Comparison of ENCODE assay signal across 9 mouse cellular contexts in the genomic region with DNA sequence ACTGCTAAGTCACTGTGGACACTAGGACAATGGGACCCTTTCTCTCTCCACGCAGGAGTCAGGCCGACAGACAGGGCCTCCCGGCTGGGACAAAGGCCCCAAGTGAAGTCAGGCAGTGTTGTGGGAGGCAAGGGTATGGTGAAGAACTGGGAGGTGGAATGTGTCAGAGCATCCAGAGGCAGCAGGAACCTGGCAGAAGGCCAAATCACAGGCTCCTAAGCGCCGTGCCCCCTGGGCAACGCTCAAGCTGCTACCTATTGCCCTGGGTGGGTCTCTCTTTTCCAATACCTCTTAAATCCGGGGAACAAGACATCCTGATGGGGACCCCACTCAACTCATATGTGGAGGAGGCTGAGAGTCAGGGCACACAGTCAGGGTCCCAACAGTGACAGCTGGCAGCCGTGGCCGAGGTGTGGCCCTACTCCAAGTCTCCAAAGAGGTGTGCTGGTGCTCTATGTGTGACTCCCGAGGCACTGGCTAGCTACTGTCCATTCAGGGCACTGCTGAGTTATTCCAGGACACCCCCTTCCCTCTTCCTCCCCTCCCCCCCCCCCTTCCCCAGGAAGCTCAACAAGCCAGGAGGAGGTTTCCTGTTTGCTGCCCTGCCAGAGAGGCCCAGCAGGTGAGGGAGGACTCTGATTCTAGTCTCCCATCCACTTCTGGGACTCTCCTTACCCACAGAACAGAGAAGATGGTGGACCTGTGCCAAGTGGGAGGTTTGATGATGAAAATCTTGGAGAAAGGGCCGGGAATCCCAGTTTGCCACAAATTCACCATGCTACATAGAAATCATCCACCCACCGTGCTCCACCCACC. TPM values are rescaled to one million over a fixed set of nuclear protein-coding genes. Genes with fewer than 3 reads are reported as not detected.
DNase-seq lines count a peak whose midpoint lies in the region; ATAC-seq and TF ChIP-seq lines count a peak whose summit lies in the region.
"Had no signal": no experiment of that assay in that cellular context is flagged by ENCODE, and none has a peak within 500 bp of the region (broad histone marks: within the 10 kb centered on the region; RNA-seq: fewer than 3 reads in every experiment).

No protein-coding gene starts in this region.

- no peaks in the 10 kb centered on the region for H3K9me3 ChIP-seq in heart, embryonic 15.5 days (replicated peaks)
- no peaks in the 10 kb centered on the region for H3K9me3 ChIP-seq in limb, embryonic 14.5 days (ENCODE audit: control insufficient read depth, low read length)

- intact Hi-C loops in heart, postnatal 25 days (cut with DNase I) = loop anchor here (10.0 kb wide), 1 partner anchor 221 kb away; no protein-coding TSS in a partner anchor

- H3K9ac ChIP-seq in heart, embryonic 15.5 days = peak overlapping the region; percentile 9; the same call in 1 of the 2 replicates
- H3K9ac ChIP-seq in limb, embryonic 14.5 days (ENCODE audit: low read depth, low read length, severe bottlenecking) = no peak overlapping the region
- H3K9ac ChIP-seq: liver, embryonic 14.5 days had no signal

- WGBS in heart, embryonic 15.5 days = 22% methylated on average over 12 of the region's 12 CpGs
- 48% methylated on average over 12 of the region's 12 CpGs for WGBS in limb, embryonic 14.5 days

- no peak overlapping the region for H3K4me3 ChIP-seq in heart, embryonic 15.5 days
- no peak overlapping the region for H3K4me3 ChIP-seq in limb, embryonic 14.5 days (replicated peaks; ENCODE audit: low read length)

- ATAC-seq in heart, embryonic 15.5 days (replicated peaks; ENCODE audit: insufficient number of reproducible peaks, insufficient read depth, low FRiP score, low read depth) = no peak
- ATAC-seq in limb, embryonic 14.5 days (ENCODE audit: low FRiP score, low read depth) = no peak
- no peak for ATAC-seq in CD4-positive, CD25-positive, alpha-beta regulatory T cell, adult 4 months

- TF ChIP-seq POLR2A in limb, embryonic 14.5 days (IDR thresholded peaks at IDR 0.05; ENCODE audit: borderline replicate concordance, extremely low read depth, insufficient read depth, insufficient read length) = no peak

- peaks cover 73% of the 10 kb centered on the region for H3K4me1 ChIP-seq in heart, embryonic 15.5 days (replicated peaks)
- H3K4me1 ChIP-seq in limb, embryonic 14.5 days (ENCODE audit: control insufficient read depth, insufficient read depth, low read length) = peaks cover 49% of the 10 kb centered on the region

- H3K27me3 ChIP-seq in heart, embryonic 15.5 days = peaks cover 24% of the 10 kb centered on the region
- H3K27me3 ChIP-seq in limb, embryonic 14.5 days (ENCODE audit: control insufficient read depth, insufficient read depth, low read length) = peaks cover 12% of the 10 kb centered on the region; the same call in 1 of the 2 replicates

- peak overlapping the region; percentile 72 for H3K27ac ChIP-seq in heart, embryonic 15.5 days
- H3K27ac ChIP-seq in limb, embryonic 14.5 days (replicated peaks; ENCODE audit: low read depth, low read length) = peak overlapping the region; percentile 48; the same call in 1 of the 2 replicates
- H3K27ac ChIP-seq: liver, embryonic 14.5 days had no signal

- peak; percentile 97 for DNase-seq in heart, adult 11 months
- DNase-seq in heart, postnatal 25 days (ENCODE audit: low spot score) = no peak
- peak; percentile 61 for DNase-seq in NIH3T3 (ENCODE audit: low read depth)
- peak; percentile 44 for DNase-seq in limb, embryonic 14.5 days (ENCODE audit: low spot score)
- no peak for DNase-seq in natural killer cell, adult 2 months (ENCODE audit: low spot score in 2 of 2)
- no peak for DNase-seq in frontal cortex, postnatal 10 days (ENCODE audit: low spot score in 2 of 2)

- no peaks in the 10 kb centered on the region for H3K36me3 ChIP-seq in heart, embryonic 15.5 days
- H3K36me3 ChIP-seq in limb, embryonic 14.5 days (ENCODE audit: control insufficient read depth, insufficient read depth, low read length) = no peaks in the 10 kb centered on the region

- H3K4me2 ChIP-seq in heart, embryonic 15.5 days = peak overlapping the region; percentile 70; the same call in 1 of the 2 replicates
- H3K4me2 ChIP-seq in limb, embryonic 14.5 days (replicated peaks; ENCODE audit: low read depth, low read length, severe bottlenecking) = no peak overlapping the region

RNA-seq across cellular contexts. Expression of gene Bcan, which starts 14.3 kb away (rescaled TPM):
- under 1 TPM; 0.14 to 0.26 TPM for total RNA-seq in heart, postnatal 25 days (2021)
- polyA plus RNA-seq in heart, embryonic 15.5 days (2015; fragmentation: Nextera tagmentation; extraction: Ambion mirVana) = 0.24 and 0.34 TPM in 2 replicates
- 1.6 and 1.8 TPM in 2 replicates for polyA plus RNA-seq in limb, embryonic 14.5 days (2012; rRNA removed)
- 0.39 and 0.41 TPM in 2 replicates for polyA plus RNA-seq in limb, embryonic 14.5 days (2014; fragmentation: Nextera tagmentation; extraction: Ambion mirVana)
- not detected for polyA plus RNA-seq in CD4-positive, CD25-positive, alpha-beta regulatory T cell, adult 4 months (2017; shearing (Covaris generic))
- polyA plus RNA-seq: liver, embryonic 14.5 days had no signal

RNA-seq across cellular contexts. Expression of gene Nes, which starts 14.8 kb away (rescaled TPM):
- 10 to 100 TPM; 20.9 to 25.1 TPM for total RNA-seq in heart, postnatal 25 days (2021)
- 14.8 and 16.1 TPM in 2 replicates for polyA plus RNA-seq in heart, embryonic 15.5 days (2015; fragmentation: Nextera tagmentation; extraction: Ambion mirVana)
- 28.4 and 36.0 TPM in 2 replicates for polyA plus RNA-seq in limb, embryonic 14.5 days (2012; rRNA removed)
- 24.5 and 28.7 TPM in 2 replicates for polyA plus RNA-seq in limb, embryonic 14.5 days (2014; fragmentation: Nextera tagmentation; extraction: Ambion mirVana)
- polyA plus RNA-seq in CD4-positive, CD25-positive, alpha-beta regulatory T cell, adult 4 months (2017; shearing (Covaris generic)) = not detected

RNA-seq across cellular contexts. Expression of gene Crabp2, which starts 37.2 kb away (rescaled TPM):
- total RNA-seq in heart, postnatal 25 days (2021) = not detected
- polyA plus RNA-seq in heart, embryonic 15.5 days (2015; fragmentation: Nextera tagmentation; extraction: Ambion mirVana) = 4.1 and 20.1 TPM in 2 replicates
- polyA plus RNA-seq in limb, embryonic 14.5 days (2012; rRNA removed) = 176 and 192 TPM in 2 replicates
- 267 and 331 TPM in 2 replicates for polyA plus RNA-seq in limb, embryonic 14.5 days (2014; fragmentation: Nextera tagmentation; extraction: Ambion mirVana)
- not detected for polyA plus RNA-seq in CD4-positive, CD25-positive, alpha-beta regulatory T cell, adult 4 months (2017; shearing (Covaris generic))

RNA-seq across cellular contexts. Expression of gene Hapln2, which starts 41.7 kb away (rescaled TPM):
- total RNA-seq in heart, postnatal 25 days (2021) = not detected
- 0.15 TPM in 1 of 2 replicates, not detected in the other for polyA plus RNA-seq in heart, embryonic 15.5 days (2015; fragmentation: Nextera tagmentation; extraction: Ambion mirVana)
- 0.29 and 0.63 TPM in 2 replicates for polyA plus RNA-seq in limb, embryonic 14.5 days (2012; rRNA removed)
- 0.15 and 0.22 TPM in 2 replicates for polyA plus RNA-seq in limb, embryonic 14.5 days (2014; fragmentation: Nextera tagmentation; extraction: Ambion mirVana)
- under 1 TPM in 1 of 2 experiments, not detected in 1; 0.17 TPM for polyA plus RNA-seq in CD4-positive, CD25-positive, alpha-beta regulatory T cell, adult 4 months (2017; shearing (Covaris generic))
- polyA plus RNA-seq: liver, embryonic 14.5 days had no signal

RNA-seq across cellular contexts. Expression of gene Rrnad1, which starts 55.2 kb away (rescaled TPM):
- 1 to 10 TPM; 6.0 to 6.1 TPM for total RNA-seq in heart, postnatal 25 days (2021)
- polyA plus RNA-seq in heart, embryonic 15.5 days (2015; fragmentation: Nextera tagmentation; extraction: Ambion mirVana) = 12.2 and 17.4 TPM in 2 replicates
- 53.6 and 61.8 TPM in 2 replicates for polyA plus RNA-seq in limb, embryonic 14.5 days (2012; rRNA removed)
- polyA plus RNA-seq in limb, embryonic 14.5 days (2014; fragmentation: Nextera tagmentation; extraction: Ambion mirVana) = 15.6 and 18.7 TPM in 2 replicates
- 10 to 100 TPM; 24.4 to 28.2 TPM for polyA plus RNA-seq in CD4-positive, CD25-positive, alpha-beta regulatory T cell, adult 4 months (2017; shearing (Covaris generic))

Comparison
In these comparisons a context has a peak if more than half of its experiments do, and no peak if none do; other contexts are left out.
1. DNase-seq: peak in heart, adult 11 months (single experiment), NIH3T3 (single experiment) and limb, embryonic 14.5 days (single experiment); none in heart, postnatal 25 days (single experiment), natural killer cell, adult 2 months (0 of 2) and frontal cortex, postnatal 10 days (0 of 2).
2. RNA of gene Nes, which starts 14.8 kb away (polyA plus RNA-seq): 24.5 to 36.0 TPM in limb, embryonic 14.5 days and 14.8 to 16.1 TPM in heart, embryonic 15.5 days; not detected in CD4-positive, CD25-positive, alpha-beta regulatory T cell, adult 4 months; every median in the first group is over 10 times any median in the second.